Mouse (Mus musculus): Measurements from ENCODE around the gene Gm49333.

- no peak for TF ChIP-seq GATA1 (IDR thresholded peaks at IDR 0.05; ENCODE audit: borderline replicate concordance, low read length)
- no peak for TF ChIP-seq FLI1 (IDR thresholded peaks at IDR 0.05; ENCODE audit: low read length)
Observed at GRCm38 (mm10) chr16:20611357-20612227, at the start of gene Gm49333, which contains the start of the genes Eef1akmt4 and Alg3.

Data from megakaryocyte, embryonic 14.5 days (primary cell).